Mouse (Mus musculus): ENCODE measurements around the gene Arl10. TPM values are rescaled to one million over a fixed set of nuclear protein-coding genes. Genes with fewer than 3 reads are reported as not detected.

The Arl10 gene
- polyA plus RNA-seq, 1 experiment from 2014 or later = 29.7 TPM

GRCm38 (mm10) chr13:54589996-54590951 lies 15.5 kb downstream of the Arl10 start, which contains the start of the genes Nop16 and Higd2a:
TSS of gene Nop16 (minus strand) at chr13:54590090.
TSS of gene Higd2a (plus strand) at chr13:54590207.
- H3K27ac ChIP-seq (replicated peaks; ENCODE audit: low read depth, low read length) = 0 out of 2 replicates have a peak within 1 kb of the TSS, but pooled peaks have one; percentile 42
- peak within 1 kb of the TSS; percentile 70 for H3K4me2 ChIP-seq (ENCODE audit: low read depth, severe bottlenecking)
- H3K4me3 ChIP-seq (ENCODE audit: low read depth, low read length) = peak within 1 kb of the TSS; percentile 92
- peaks cover 2% of the 10 kb centered on the region; the same call in 1 of the 2 replicates for H3K36me3 ChIP-seq (ENCODE audit: control insufficient read depth, insufficient read depth, low read length)
- ATAC-seq (ENCODE audit: insufficient number of reproducible peaks, low FRiP score, low TSS enrichment, low read depth) = peak; percentile 96
- H3K27me3 ChIP-seq (ENCODE audit: control insufficient read depth, insufficient read depth, low read length) = no peaks in the 10 kb centered on the region
- H3K9me3 ChIP-seq (ENCODE audit: control insufficient read depth, low read length) = no peaks in the 10 kb centered on the region
- peak within 1 kb of the TSS; percentile 86 for H3K9ac ChIP-seq (ENCODE audit: low read length)
- WGBS = under 1% methylated on average over 51 of the region's 51 CpGs
- peaks cover 4% of the 10 kb centered on the region for H3K4me1 ChIP-seq (ENCODE audit: control insufficient read depth, insufficient read depth, low read length)
- DNase-seq (ENCODE audit: low spot score) = peak; percentile 98

- Histone ChIP-seq H3K4me3 (ENCODE audit: low read depth, low read length) (no peak overlapping the region), H3K9me3 (ENCODE audit: control insufficient read depth, low read length) (no peaks in the 10 kb centered on the region), H3K27me3 (ENCODE audit: control insufficient read depth, insufficient read depth, low read length) (no peaks in the 10 kb centered on the region), H3K4me2 (ENCODE audit: low read depth, severe bottlenecking) (no peak overlapping the region), H3K4me1 (ENCODE audit: control insufficient read depth, insufficient read depth, low read length) (peaks cover 4% of the 10 kb centered on the region), H3K36me3 (ENCODE audit: control insufficient read depth, insufficient read depth, low read length) (no peaks in the 10 kb centered on the region; the same call in 1 of the 2 replicates), H3K27ac (replicated peaks; ENCODE audit: low read depth, low read length) (no peak overlapping the region), H3K9ac (ENCODE audit: low read length) (no peak overlapping the region)
- 93% methylated on average over 8 of the region's 8 CpGs for WGBS
- no peak for ATAC-seq (ENCODE audit: insufficient number of reproducible peaks, low FRiP score, low TSS enrichment, low read depth)
- DNase-seq (ENCODE audit: low spot score) = no peak
Observed at GRCm38 (mm10) chr13:54591776-54592356, 17.1 kb downstream of the Arl10 start.

- 92% methylated on average over 11 of the region's 11 CpGs for WGBS
- H3K27ac ChIP-seq (replicated peaks; ENCODE audit: low read depth, low read length) = no peak overlapping the region
- no peak overlapping the region for H3K9ac ChIP-seq (ENCODE audit: low read length)
- no peak overlapping the region for H3K4me3 ChIP-seq (ENCODE audit: low read depth, low read length)
- no peak for DNase-seq (ENCODE audit: low spot score)
- no peak for ATAC-seq (ENCODE audit: insufficient number of reproducible peaks, low FRiP score, low TSS enrichment, low read depth)
- no peaks in the 10 kb centered on the region for H3K36me3 ChIP-seq (ENCODE audit: control insufficient read depth, insufficient read depth, low read length)
- no peaks in the 10 kb centered on the region for H3K9me3 ChIP-seq (ENCODE audit: control insufficient read depth, low read length)
- no peaks in the 10 kb centered on the region for H3K27me3 ChIP-seq (ENCODE audit: control insufficient read depth, insufficient read depth, low read length)
- H3K4me2 ChIP-seq (ENCODE audit: low read depth, severe bottlenecking) = no peak overlapping the region
- H3K4me1 ChIP-seq (ENCODE audit: control insufficient read depth, insufficient read depth, low read length) = peaks cover 4% of the 10 kb centered on the region
Observed at GRCm38 (mm10) chr13:54593617-54594016, 18.8 kb downstream of the Arl10 start.

GRCm38 (mm10) chr13:54596107-54596690 lies 21.4 kb downstream of the Arl10 start:
- no peak overlapping the region for H3K27ac ChIP-seq (replicated peaks; ENCODE audit: low read depth, low read length)
- no peak overlapping the region for H3K4me2 ChIP-seq (ENCODE audit: low read depth, severe bottlenecking)
- H3K36me3 ChIP-seq (ENCODE audit: control insufficient read depth, insufficient read depth, low read length) = no peaks in the 10 kb centered on the region
- H3K4me3 ChIP-seq (ENCODE audit: low read depth, low read length) = no peak overlapping the region
- peaks cover 2% of the 10 kb centered on the region for H3K4me1 ChIP-seq (ENCODE audit: control insufficient read depth, insufficient read depth, low read length)
- no peak for ATAC-seq (ENCODE audit: insufficient number of reproducible peaks, low FRiP score, low TSS enrichment, low read depth)
- no peak for DNase-seq (ENCODE audit: low spot score)
- 77% methylated on average over 8 of the region's 8 CpGs for WGBS
- no peaks in the 10 kb centered on the region for H3K27me3 ChIP-seq (ENCODE audit: control insufficient read depth, insufficient read depth, low read length)
- H3K9me3 ChIP-seq (ENCODE audit: control insufficient read depth, low read length) = no peaks in the 10 kb centered on the region
- H3K9ac ChIP-seq (ENCODE audit: low read length) = no peak overlapping the region

GRCm38 (mm10) chr13:54596870-54597269 lies 22.1 kb downstream of the Arl10 start:
- Histone ChIP-seq H3K4me3 (ENCODE audit: low read depth, low read length) (no peak overlapping the region), H3K4me1 (ENCODE audit: control insufficient read depth, insufficient read depth, low read length) (no peaks in the 10 kb centered on the region), H3K9ac (ENCODE audit: low read length) (no peak overlapping the region), H3K36me3 (ENCODE audit: control insufficient read depth, insufficient read depth, low read length) (no peaks in the 10 kb centered on the region), H3K27me3 (ENCODE audit: control insufficient read depth, insufficient read depth, low read length) (no peaks in the 10 kb centered on the region), H3K4me2 (ENCODE audit: low read depth, severe bottlenecking) (no peak overlapping the region), H3K27ac (replicated peaks; ENCODE audit: low read depth, low read length) (no peak overlapping the region), H3K9me3 (ENCODE audit: control insufficient read depth, low read length) (no peaks in the 10 kb centered on the region)
- no peak for ATAC-seq (ENCODE audit: insufficient number of reproducible peaks, low FRiP score, low TSS enrichment, low read depth)
- no peak for DNase-seq (ENCODE audit: low spot score)
- WGBS = 66% methylated on average over 5 of the region's 5 CpGs

- WGBS = 89% methylated on average over 12 of the region's 12 CpGs
Observed at GRCm38 (mm10) chr13:54598622-54599143, 23.9 kb downstream of the Arl10 start.

GRCm38 (mm10) chr13:54602639-54603111 lies 27.9 kb downstream of the Arl10 start:
- Histone ChIP-seq H3K4me3 (ENCODE audit: low read depth, low read length) (no peak overlapping the region), H3K4me2 (ENCODE audit: low read depth, severe bottlenecking) (0 out of 2 replicates have a peak overlapping the region, but pooled peaks have one; percentile 1), H3K4me1 (ENCODE audit: control insufficient read depth, insufficient read depth, low read length) (0 out of 2 replicates have a peak, but pooled peaks cover 2% of the 10 kb centered on the region), H3K27me3 (ENCODE audit: control insufficient read depth, insufficient read depth, low read length) (no peaks in the 10 kb centered on the region), H3K9me3 (ENCODE audit: control insufficient read depth, low read length) (no peaks in the 10 kb centered on the region), H3K9ac (ENCODE audit: low read length) (no peak overlapping the region), H3K36me3 (ENCODE audit: control insufficient read depth, insufficient read depth, low read length) (no peaks in the 10 kb centered on the region), H3K27ac (replicated peaks; ENCODE audit: low read depth, low read length) (no peak overlapping the region)
- 0 out of 2 replicates have a peak, but pooled peaks have one; percentile 60 for ATAC-seq (ENCODE audit: insufficient number of reproducible peaks, low FRiP score, low TSS enrichment, low read depth)
- peak; percentile 43 for DNase-seq (ENCODE audit: low spot score)
- 15% methylated on average over 3 of the region's 3 CpGs for WGBS

More at GRCm38 (mm10) chr13:54598622-54599143, 23.9 kb downstream of the Arl10 start:
- Histone ChIP-seq H3K27me3 (ENCODE audit: control insufficient read depth, insufficient read depth, low read length) (no peaks in the 10 kb centered on the region), H3K4me1 (ENCODE audit: control insufficient read depth, insufficient read depth, low read length) (no peaks in the 10 kb centered on the region), H3K9me3 (ENCODE audit: control insufficient read depth, low read length) (no peaks in the 10 kb centered on the region), H3K4me3 (ENCODE audit: low read depth, low read length) (no peak overlapping the region), H3K27ac (replicated peaks; ENCODE audit: low read depth, low read length) (no peak overlapping the region), H3K4me2 (ENCODE audit: low read depth, severe bottlenecking) (no peak overlapping the region), H3K36me3 (ENCODE audit: control insufficient read depth, insufficient read depth, low read length) (no peaks in the 10 kb centered on the region), H3K9ac (ENCODE audit: low read length) (no peak overlapping the region)
- no peak for ATAC-seq (ENCODE audit: insufficient number of reproducible peaks, low FRiP score, low TSS enrichment, low read depth)
- no peak for DNase-seq (ENCODE audit: low spot score)

- Histone ChIP-seq H3K27ac (replicated peaks; ENCODE audit: low read depth, low read length) (peak overlapping the region; percentile 32; the same call in 1 of the 2 replicates), H3K27me3 (ENCODE audit: control insufficient read depth, insufficient read depth, low read length) (no peaks in the 10 kb centered on the region), H3K4me3 (ENCODE audit: low read depth, low read length) (no peak overlapping the region), H3K4me2 (ENCODE audit: low read depth, severe bottlenecking) (no peak overlapping the region), H3K9ac (ENCODE audit: low read length) (no peak overlapping the region), H3K4me1 (ENCODE audit: control insufficient read depth, insufficient read depth, low read length) (0 out of 2 replicates have a peak, but pooled peaks cover 2% of the 10 kb centered on the region), H3K36me3 (ENCODE audit: control insufficient read depth, insufficient read depth, low read length) (no peaks in the 10 kb centered on the region), H3K9me3 (ENCODE audit: control insufficient read depth, low read length) (no peaks in the 10 kb centered on the region)
- ATAC-seq (ENCODE audit: insufficient number of reproducible peaks, low FRiP score, low TSS enrichment, low read depth) (no peak), DNase-seq (ENCODE audit: low spot score) (no peak)
Observed at GRCm38 (mm10) chr13:54603501-54603900, 28.7 kb downstream of the Arl10 start.
